Mouse (Mus musculus) heart, postnatal 0 days (tissue): ENCODE results near the gene Btd.
A peak's percentile ranks its signal among the peaks of the same experiment; 100 is the strongest.

ENCODE experiments used
- CTCF ChIP-seq: IDR thresholded peaks from 2 replicates; pipeline ENCODE4 v1.5.1; 2016; ENCODE audit warnings: antibody characterized with exemption, control low read depth, low read depth
- EP300 ChIP-seq: IDR thresholded peaks from 2 replicates; pipeline ENCODE4 v1.6.1; 2016; ENCODE audit warnings: antibody characterized with exemption, low read depth

GRCm38 (mm10) chr14:31656857-31657645 lies 16.2 kb downstream of the Btd start:
- TF ChIP-seq CTCF (peak; percentile 89), EP300 (no peak)
